Mouse (Mus musculus) myocyte (in vitro differentiated cells): ENCODE measurements around the gene Dnajb7.

ENCODE experiments used
- POLR2A ChIP-seq: IDR thresholded peaks from one replicate; pipeline ENCODE4 v1.6.1; 2011; ENCODE audit warnings: low read depth, mild to moderate bottlenecking, control low read depth, moderate library complexity; ENCODE audit not compliant: insufficient read length
- USF1 ChIP-seq: IDR thresholded peaks from one replicate; pipeline ENCODE4 v1.6.1; 2011; ENCODE audit warnings: low read depth, mild to moderate bottlenecking, control low read depth, moderate library complexity

- TF ChIP-seq USF1 (no peak), POLR2A (no peak)
These were observed 15.1 kb downstream of the Dnajb7 start for GRCm38 (mm10) chr15:81392997-81393396.
